Mouse (Mus musculus) mature B cell (primary cell): Measurements from ENCODE around the gene Mapk11.

Experiments used
- in situ Hi-C: fragments of 300-500 bp; cut with MboI; formaldehyde crosslinking; loops from 2 replicates; pipeline ENCODE4 v1.14.3; 2019

The Mapk11 gene

GRCm38 (mm10) chr15:89149271-89150040 lies at the start of gene Mapk11:
Mapk11 (minus strand) TSS chr15:89149628.
- in situ Hi-C loops = no loop called here

GRCm38 (mm10) chr15:89197056-89197455 lies 47.6 kb upstream of the Mapk11 start:
- in situ Hi-C loops = no loop called here

- in situ Hi-C loops = no loop called here
Measured at GRCm38 (mm10) chr15:89196313-89196706, 46.9 kb upstream of the Mapk11 start, which contains the start of gene Dennd6b. Dennd6b (minus strand) TSS chr15:89196496.

- in situ Hi-C loops = no loop called here
Measured at GRCm38 (mm10) chr15:89195690-89196312, 46.4 kb upstream of the Mapk11 start.

- in situ Hi-C loops = no loop called here
Measured at GRCm38 (mm10) chr15:89195261-89195681, 45.8 kb upstream of the Mapk11 start.

GRCm38 (mm10) chr15:89184937-89185227 lies 35.5 kb upstream of the Mapk11 start:
- in situ Hi-C loops = no loop called here

- in situ Hi-C loops = no loop called here
Measured at GRCm38 (mm10) chr15:89184141-89184936, 34.9 kb upstream of the Mapk11 start.

GRCm38 (mm10) chr15:89182842-89183241 lies 33.4 kb upstream of the Mapk11 start:
- in situ Hi-C loops = no loop called here

- in situ Hi-C loops = no loop called here
Measured at GRCm38 (mm10) chr15:89182328-89182741, 32.9 kb upstream of the Mapk11 start.

GRCm38 (mm10) chr15:89181561-89182270 lies 32.3 kb upstream of the Mapk11 start:
- in situ Hi-C loops = no loop called here

GRCm38 (mm10) chr15:89180571-89181229 lies 31.3 kb upstream of the Mapk11 start, which contains the start of gene Plxnb2:
Plxnb2 (minus strand) TSS chr15:89180788.
- in situ Hi-C loops = no loop called here

- in situ Hi-C loops = no loop called here
Measured at GRCm38 (mm10) chr15:89180081-89180541, 30.7 kb upstream of the Mapk11 start.

- in situ Hi-C loops = no loop called here
Measured at GRCm38 (mm10) chr15:89179630-89179964, 30.2 kb upstream of the Mapk11 start.

- in situ Hi-C loops = no loop called here
Measured at GRCm38 (mm10) chr15:89178954-89179629, 29.7 kb upstream of the Mapk11 start.

GRCm38 (mm10) chr15:89178260-89178860 lies 28.9 kb upstream of the Mapk11 start:
- in situ Hi-C loops = no loop called here

GRCm38 (mm10) chr15:89177576-89178259 lies 28.3 kb upstream of the Mapk11 start:
- in situ Hi-C loops = no loop called here

GRCm38 (mm10) chr15:89177121-89177520 lies 27.7 kb upstream of the Mapk11 start:
- in situ Hi-C loops = no loop called here

GRCm38 (mm10) chr15:89175411-89176155 lies 26.2 kb upstream of the Mapk11 start:
- in situ Hi-C loops = no loop called here

- in situ Hi-C loops = no loop called here
Measured at GRCm38 (mm10) chr15:89174889-89175339, 25.5 kb upstream of the Mapk11 start.
